Mouse (Mus musculus) kidney, adult 2 months (tissue): Measurements from ENCODE around the gene Dand5.

Experiments
- CTCF ChIP-seq: fragments of 200-500 bp; conservative IDR thresholded peaks from 2 replicates; pipeline ENCODE4 v1.5.1; 2011; ENCODE audit warnings: low read depth, mild to moderate bottlenecking, control low read depth, low read length, moderate library complexity, mixed read lengths; ENCODE audit not compliant: insufficient read depth, insufficient read length
- POLR2A ChIP-seq: fragments of 200-500 bp; IDR thresholded peaks from one replicate; pipeline ENCODE4 v1.6.1; 2011; ENCODE audit warnings: low read depth, low read length, control low read depth

DNA sequence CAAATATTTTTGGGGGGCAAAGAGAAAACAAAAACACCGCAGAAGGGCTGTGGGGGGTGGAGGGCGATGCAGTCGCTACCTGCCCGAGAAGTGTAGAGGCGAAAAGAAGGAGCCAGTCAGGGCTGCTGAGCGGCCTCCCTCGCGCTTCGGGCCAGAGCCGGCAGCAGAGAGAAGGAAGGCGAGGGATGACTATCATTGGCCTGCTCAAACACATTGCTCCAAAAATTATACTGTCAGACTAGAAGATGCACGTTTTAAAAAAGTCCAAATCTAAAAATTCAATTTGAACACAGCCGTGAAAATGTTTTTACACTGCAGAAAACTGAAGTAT is 42.4 kb downstream of the Dand5 start:
- no peak for TF ChIP-seq POLR2A
- TF ChIP-seq CTCF = no peak
